Mouse (Mus musculus) cortical plate, adult 2 months (tissue): Measurements from ENCODE around the gene Sept14.

Experiments used
- CTCF ChIP-seq: fragments of 200-500 bp; IDR thresholded peaks from 2 replicates; pipeline ENCODE4 v1.5.1; 2011; ENCODE audit warnings: mild to moderate bottlenecking, control low read depth, low read length; ENCODE audit not compliant: insufficient read depth; ENCODE audit errors: extremely low read depth
- POLR2A ChIP-seq: fragments of 200-500 bp; IDR thresholded peaks from 2 replicates; pipeline ENCODE4 v1.6.1; 2011; ENCODE audit warnings: mild to moderate bottlenecking, low read length, control low read depth; ENCODE audit not compliant: insufficient read depth; ENCODE audit errors: extremely low read depth

- no peak for TF ChIP-seq POLR2A
- TF ChIP-seq CTCF: no peak
Observed at GRCm38 (mm10) chr5:129756886-129757285, 48.6 kb upstream of the Sept14 start.
